Mouse (Mus musculus) erythroblast, embryonic 14.5 days (primary cell): ENCODE results near the gene Stra6l. TPM values are rescaled to one million over a fixed set of nuclear protein-coding genes. Genes with fewer than 3 reads are reported as not detected.

Source experiments
- H3K27me3 ChIP-seq: 2 replicates; pipeline ENCODE4 v1.6.1; 2012; ENCODE audit warnings: inconsistent platforms; ENCODE audit not compliant: control insufficient read depth
- H3K36me3 ChIP-seq: 2 replicates; pipeline ENCODE4 v1.6.1; 2012; ENCODE audit warnings: mild to moderate bottlenecking, inconsistent platforms; ENCODE audit not compliant: control insufficient read depth
- H3K4me1 ChIP-seq: 2 replicates; pipeline ENCODE4 v1.6.1; 2012; ENCODE audit warnings: inconsistent platforms; ENCODE audit not compliant: control insufficient read depth
- H3K4me3 ChIP-seq: replicated peaks from 2 replicates; pipeline ENCODE3; 2012; ENCODE audit warnings: moderate library complexity, mild to moderate bottlenecking, inconsistent platforms
- H3K9me3 ChIP-seq: 2 replicates; pipeline ENCODE4 v1.6.1; 2012; ENCODE audit warnings: low read length, inconsistent platforms, mixed read lengths; ENCODE audit not compliant: control insufficient read depth
- GATA1 ChIP-seq: IDR thresholded peaks from 2 replicates; pipeline ENCODE4 v1.6.1; 2012; ENCODE audit warnings: low read length, inconsistent platforms, mixed read lengths
- TAL1 ChIP-seq: IDR thresholded peaks from 3 replicates; pipeline ENCODE4 v1.6.1; 2012; ENCODE audit warnings: low read length, inconsistent platforms, mixed read lengths
- polyA plus RNA-seq: library from polyadenylated mRNA; stranded (reverse); fragments of >175 nt; gene quantifications from 2 replicates; pipeline ENCODE4 v1.2.3, GENCODE M21; 2012

Gene Stra6l
- polyA plus RNA-seq, 1 experiment, result not detected

DNA sequence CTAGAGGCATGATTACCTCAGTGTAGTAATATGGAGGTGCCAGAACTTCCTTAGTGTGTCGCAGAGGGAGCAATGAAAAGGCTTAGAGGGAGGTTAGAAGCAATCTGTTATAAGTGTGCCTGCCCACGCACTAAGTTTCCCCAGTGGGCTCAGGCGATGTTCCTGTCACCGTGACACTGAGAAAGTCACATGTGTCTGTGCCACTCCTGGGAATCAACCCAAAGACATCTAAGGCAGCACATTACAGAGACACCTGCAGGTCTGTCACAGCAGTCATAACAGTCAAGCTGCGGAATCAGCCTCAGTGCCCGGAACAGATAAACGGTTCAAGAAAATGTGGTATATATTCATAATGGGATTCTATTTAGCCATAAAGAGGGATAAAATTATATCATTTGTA is 16.5 kb upstream of the Stra6l start:
- no peak overlapping the region for H3K4me3 ChIP-seq
- H3K36me3 ChIP-seq, result no peaks in the 10 kb centered on the region
- H3K4me1 ChIP-seq, result no peaks in the 10 kb centered on the region
- TF ChIP-seq TAL1 (no peak), GATA1 (no peak)
- H3K27me3 ChIP-seq, result peaks cover 23% of the 10 kb centered on the region
- H3K9me3 ChIP-seq, result no peaks in the 10 kb centered on the region

DNA sequence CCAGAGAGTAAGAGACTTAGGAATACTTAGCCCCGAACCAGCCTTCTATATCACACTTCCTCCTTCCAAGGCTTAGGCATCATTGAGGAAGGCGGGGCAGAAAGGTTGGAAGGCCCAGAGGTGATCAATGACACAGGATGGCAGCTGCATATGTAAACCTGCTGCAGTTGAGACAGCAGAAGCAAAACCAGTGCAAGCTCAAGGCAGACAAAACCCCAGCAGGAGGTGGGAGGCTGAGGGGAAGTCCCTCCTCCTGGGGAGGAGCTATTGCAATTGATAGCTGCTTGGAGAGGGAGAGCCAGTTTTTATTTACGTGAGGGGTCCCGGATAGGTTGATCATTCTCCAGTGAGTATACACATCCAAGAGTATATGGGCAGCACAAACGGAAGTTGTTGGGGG is 15.0 kb upstream of the Stra6l start:
- TF ChIP-seq GATA1 (no peak), TAL1 (no peak)
- Histone ChIP-seq H3K4me3 (no peak overlapping the region), H3K9me3 (no peaks in the 10 kb centered on the region), H3K27me3 (peaks cover 10% of the 10 kb centered on the region), H3K4me1 (no peaks in the 10 kb centered on the region), H3K36me3 (no peaks in the 10 kb centered on the region)

DNA sequence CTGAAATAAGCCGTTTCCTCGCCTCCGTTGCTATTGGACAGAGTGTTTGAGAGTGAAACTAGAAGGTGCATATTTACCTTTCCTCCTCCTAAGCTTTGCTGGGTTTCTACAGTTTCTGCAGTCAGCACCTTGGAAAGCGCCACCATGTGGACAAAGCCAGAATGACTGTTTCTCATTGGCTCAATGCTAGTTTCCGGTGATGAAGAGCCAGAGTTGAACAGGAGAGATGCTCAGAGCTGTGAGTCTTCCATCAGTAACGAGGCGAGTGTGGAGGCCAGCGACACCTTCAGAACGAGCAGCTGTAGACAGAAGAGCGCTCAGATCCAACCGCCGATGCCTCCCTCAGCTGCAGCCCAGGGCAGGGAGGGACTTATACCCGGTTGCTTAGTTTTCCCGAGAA is 4.1 kb upstream of the Stra6l start:
- Histone ChIP-seq H3K27me3 (peaks cover 3% of the 10 kb centered on the region), H3K4me3 (no peak overlapping the region), H3K4me1 (no peaks in the 10 kb centered on the region), H3K9me3 (no peaks in the 10 kb centered on the region), H3K36me3 (no peaks in the 10 kb centered on the region)
- TF ChIP-seq GATA1 (no peak), TAL1 (no peak)

DNA sequence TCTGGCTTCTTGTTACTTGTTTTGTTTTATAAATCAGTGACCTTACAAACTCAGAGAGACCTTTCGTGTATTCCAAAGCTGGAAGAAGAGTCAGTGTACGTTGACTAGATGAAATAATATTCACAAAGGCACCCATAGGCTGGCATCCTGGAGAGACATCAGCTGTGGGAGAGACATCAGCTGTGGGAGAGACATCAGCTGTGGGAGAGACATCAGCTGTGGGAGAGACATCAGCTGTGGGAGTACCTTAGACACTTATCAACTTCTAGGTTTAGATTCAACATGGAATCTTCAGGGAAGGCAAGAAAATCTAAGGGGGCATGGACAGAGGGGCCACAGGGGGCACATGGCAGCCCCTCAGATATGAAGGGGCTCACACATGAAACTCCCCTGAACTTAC is 2.2 kb upstream of the Stra6l start:
- no peak for TF ChIP-seq TAL1
- TF ChIP-seq GATA1, result no peak
- H3K36me3 ChIP-seq, result no peaks in the 10 kb centered on the region

DNA sequence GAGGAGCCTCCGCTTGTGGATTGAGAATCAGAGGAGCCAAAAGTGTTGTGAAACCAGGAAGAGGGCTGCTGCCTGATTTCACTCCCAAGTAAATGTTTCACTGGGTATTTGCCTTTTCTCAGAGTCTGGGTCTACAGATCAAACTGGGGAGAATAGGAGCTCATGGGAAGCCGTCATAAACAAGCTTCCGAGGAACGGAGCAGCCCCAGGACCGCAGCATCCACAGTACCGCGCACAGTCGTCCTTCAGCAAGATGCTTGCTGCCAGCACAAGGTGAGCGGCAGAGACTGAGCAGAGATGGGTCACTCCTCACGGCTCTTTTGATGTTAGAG is 327 bp downstream of the Stra6l start:
- Histone ChIP-seq H3K4me3 (peak overlapping the region; percentile 37), H3K9me3 (no peaks in the 10 kb centered on the region), H3K36me3 (no peaks in the 10 kb centered on the region), H3K4me1 (no peaks in the 10 kb centered on the region), H3K27me3 (peaks cover 3% of the 10 kb centered on the region)
- TF ChIP-seq GATA1 (no peak), TAL1 (no peak)

More for the DNA sequence above, 2.2 kb upstream of the Stra6l start:
- Histone ChIP-seq H3K27me3 (peaks cover 3% of the 10 kb centered on the region), H3K4me1 (no peaks in the 10 kb centered on the region), H3K9me3 (no peaks in the 10 kb centered on the region), H3K4me3 (no peak overlapping the region)

DNA sequence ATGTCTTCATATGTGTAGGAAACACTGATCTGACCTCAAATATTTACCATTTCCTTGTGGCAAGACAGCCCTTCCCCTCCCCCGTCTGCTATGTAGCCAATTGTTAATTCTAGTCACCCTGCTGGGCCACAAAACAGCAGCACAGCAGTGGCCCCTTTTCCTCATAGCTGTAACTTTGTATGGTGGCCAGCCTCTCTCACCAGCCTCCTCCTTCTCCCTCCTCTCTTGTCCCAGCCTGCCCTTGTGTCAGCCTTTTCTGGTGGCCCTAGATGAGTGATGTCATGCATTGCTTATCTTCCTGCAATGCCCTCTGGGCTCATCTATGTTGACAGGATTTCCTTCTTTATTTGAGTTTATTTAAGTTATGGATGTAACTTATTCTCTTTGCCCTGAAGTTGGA is 955 bp downstream of the Stra6l start:
- H3K36me3 ChIP-seq, result no peaks in the 10 kb centered on the region
- peaks cover 3% of the 10 kb centered on the region for H3K27me3 ChIP-seq
- H3K4me3 ChIP-seq, result peak overlapping the region; percentile 20
- no peaks in the 10 kb centered on the region for H3K4me1 ChIP-seq
- no peak for TF ChIP-seq GATA1
- TF ChIP-seq TAL1, result no peak
- H3K9me3 ChIP-seq, result no peaks in the 10 kb centered on the region

DNA sequence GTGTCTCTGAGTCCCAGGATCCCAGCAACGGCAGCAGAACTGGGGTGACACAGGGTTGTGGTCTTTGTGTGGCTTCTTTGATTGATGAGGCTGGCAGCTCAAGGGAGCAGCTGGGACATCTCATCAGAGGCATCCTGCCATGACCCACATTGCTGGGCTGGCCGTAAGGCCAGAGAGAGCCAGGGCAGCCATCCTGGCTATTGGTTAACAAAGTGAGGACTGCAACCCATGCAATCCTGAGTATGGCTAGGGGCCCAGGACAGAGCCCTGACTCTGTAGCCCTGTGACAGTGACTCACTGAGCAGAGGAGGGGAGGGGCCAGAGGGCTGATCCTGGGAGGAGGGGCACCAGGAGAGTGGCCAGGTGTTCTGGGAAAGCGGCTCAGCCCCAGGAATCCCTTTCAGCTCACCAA is 3.2 kb downstream of the Stra6l start:
- no peaks in the 10 kb centered on the region for H3K9me3 ChIP-seq
- H3K27me3 ChIP-seq, result peaks cover 3% of the 10 kb centered on the region
- H3K4me1 ChIP-seq, result no peaks in the 10 kb centered on the region
- H3K36me3 ChIP-seq, result no peaks in the 10 kb centered on the region
- H3K4me3 ChIP-seq, result no peak overlapping the region
- TF ChIP-seq GATA1, result no peak
- no peak for TF ChIP-seq TAL1

DNA sequence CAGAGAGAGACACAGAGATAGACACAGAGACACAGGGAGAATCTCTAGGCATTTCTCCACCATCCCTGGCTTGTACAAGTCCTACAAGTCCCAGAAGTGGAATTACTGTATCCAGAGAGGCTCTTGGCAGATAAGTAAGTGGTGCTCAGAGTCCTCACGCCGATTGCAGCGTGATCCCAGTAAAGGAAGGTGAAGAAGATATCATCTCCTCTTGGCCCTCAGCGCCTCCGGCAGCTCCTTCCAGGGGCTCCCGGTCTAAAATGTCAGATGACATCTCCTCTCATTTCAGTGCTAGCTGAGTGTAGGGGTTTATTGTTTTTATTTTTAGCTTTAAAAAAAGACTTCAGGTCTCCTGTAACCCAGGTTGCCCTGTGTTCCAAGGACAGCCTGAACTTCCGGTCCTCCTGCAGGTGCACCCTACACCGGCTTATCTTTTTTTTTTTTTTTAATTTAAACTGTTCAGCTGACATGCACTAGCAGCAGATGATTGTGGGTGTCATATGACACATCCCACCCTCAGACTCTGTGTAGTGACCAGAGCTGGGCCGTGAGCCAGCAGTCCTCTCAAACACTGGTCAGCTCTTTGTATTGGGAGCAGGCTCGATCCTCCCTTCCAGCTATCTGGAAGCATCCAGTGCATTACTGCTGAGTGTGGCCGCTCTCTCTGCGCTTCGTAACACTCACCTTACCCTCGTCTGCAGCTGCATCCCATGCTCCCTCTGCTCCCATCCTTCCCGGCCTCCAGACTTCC is 5.2 kb downstream of the Stra6l start:
- Histone ChIP-seq H3K9me3 (no peaks in the 10 kb centered on the region), H3K4me1 (no peaks in the 10 kb centered on the region), H3K36me3 (no peaks in the 10 kb centered on the region), H3K4me3 (no peak overlapping the region), H3K27me3 (peaks cover 3% of the 10 kb centered on the region)
- TF ChIP-seq TAL1 (no peak), GATA1 (no peak)

DNA sequence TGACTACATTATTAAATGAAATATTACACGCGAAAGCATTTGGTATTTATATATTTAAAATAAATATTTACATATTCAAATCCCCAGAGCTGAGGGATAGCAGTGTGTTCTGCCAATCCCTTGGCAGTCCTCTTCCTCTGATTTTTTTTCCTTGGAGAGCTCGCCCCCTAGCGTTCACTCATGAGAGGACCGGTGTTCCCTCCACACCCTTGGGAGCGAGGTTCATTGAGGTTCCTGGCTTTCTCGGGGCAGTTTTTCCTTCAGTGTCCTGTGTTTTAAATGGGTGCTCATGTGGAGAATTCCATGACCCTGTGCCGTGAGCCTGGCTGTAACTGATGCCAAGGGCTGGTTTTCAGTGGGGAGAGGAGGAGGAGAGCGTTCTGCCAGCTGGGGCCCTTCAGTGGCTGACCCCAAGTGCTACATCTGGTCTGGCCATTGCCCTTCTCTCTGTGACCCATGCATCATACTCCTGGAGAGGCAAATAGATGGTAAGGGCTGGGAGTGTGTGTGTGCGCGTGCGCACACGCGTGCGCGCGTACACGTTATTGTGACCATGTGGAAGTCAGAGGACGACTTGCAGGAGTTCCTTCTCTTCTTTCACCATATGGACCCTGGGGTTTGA is 7.5 kb downstream of the Stra6l start:
- no peak overlapping the region for H3K4me3 ChIP-seq
- H3K36me3 ChIP-seq, result no peaks in the 10 kb centered on the region; the same call in 1 of the 2 replicates
- no peaks in the 10 kb centered on the region for H3K9me3 ChIP-seq
- H3K27me3 ChIP-seq, result no peaks in the 10 kb centered on the region
- TF ChIP-seq TAL1 (no peak), GATA1 (no peak)
- H3K4me1 ChIP-seq, result no peaks in the 10 kb centered on the region

DNA sequence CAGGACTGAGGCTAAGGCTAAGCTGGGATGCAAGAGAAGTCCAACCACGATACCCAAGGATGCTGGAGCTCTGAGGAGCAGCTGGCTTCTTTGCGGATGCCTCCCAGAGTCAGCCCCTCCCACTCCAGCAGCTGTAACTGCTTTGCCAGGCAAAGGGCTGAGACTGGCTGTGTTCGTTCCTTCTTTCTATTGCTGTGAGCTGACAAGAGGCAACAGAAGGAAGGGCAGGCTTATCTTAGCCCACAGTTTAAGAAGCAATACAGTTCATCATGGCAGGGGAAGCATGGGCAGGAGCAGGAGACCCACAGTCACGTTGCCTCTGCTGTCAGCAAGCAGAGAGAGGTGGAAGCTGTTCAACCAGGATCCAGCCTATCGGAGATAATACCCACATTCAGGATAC is 12.7 kb downstream of the Stra6l start:
- Histone ChIP-seq H3K27me3 (no peaks in the 10 kb centered on the region), H3K9me3 (no peaks in the 10 kb centered on the region), H3K4me1 (no peaks in the 10 kb centered on the region), H3K4me3 (no peak overlapping the region), H3K36me3 (no peaks in the 10 kb centered on the region; the same call in 1 of the 2 replicates)
- TF ChIP-seq TAL1, result no peak
- TF ChIP-seq GATA1, result no peak
